Mouse (Mus musculus): ENCODE measurements around the gene Gucy1b2.

- TF ChIP-seq CTCF (IDR thresholded peaks at IDR 0.05; ENCODE audit: borderline replicate concordance, control insufficient read depth, extremely low read depth, insufficient read depth, low read length, poor library complexity) (no peak), POLR2A (IDR thresholded peaks at IDR 0.05; ENCODE audit: control insufficient read depth, extremely low read depth, insufficient read depth, low read length, poor library complexity) (no peak)
These were observed 25.3 kb upstream of the Gucy1b2 start for GRCm38 (mm10) chr14:62481381-62481780.
